Mouse (Mus musculus) kidney, adult 2 months (tissue): ENCODE results near the gene Anks6.

Experiments
- CTCF ChIP-seq: fragments of 200-500 bp; conservative IDR thresholded peaks from 2 replicates; pipeline ENCODE4 v1.5.1; 2011; ENCODE audit warnings: low read depth, mild to moderate bottlenecking, control low read depth, low read length, moderate library complexity, mixed read lengths; ENCODE audit not compliant: insufficient read depth, insufficient read length
- POLR2A ChIP-seq: fragments of 200-500 bp; IDR thresholded peaks from one replicate; pipeline ENCODE4 v1.6.1; 2011; ENCODE audit warnings: low read depth, low read length, control low read depth

DNA sequence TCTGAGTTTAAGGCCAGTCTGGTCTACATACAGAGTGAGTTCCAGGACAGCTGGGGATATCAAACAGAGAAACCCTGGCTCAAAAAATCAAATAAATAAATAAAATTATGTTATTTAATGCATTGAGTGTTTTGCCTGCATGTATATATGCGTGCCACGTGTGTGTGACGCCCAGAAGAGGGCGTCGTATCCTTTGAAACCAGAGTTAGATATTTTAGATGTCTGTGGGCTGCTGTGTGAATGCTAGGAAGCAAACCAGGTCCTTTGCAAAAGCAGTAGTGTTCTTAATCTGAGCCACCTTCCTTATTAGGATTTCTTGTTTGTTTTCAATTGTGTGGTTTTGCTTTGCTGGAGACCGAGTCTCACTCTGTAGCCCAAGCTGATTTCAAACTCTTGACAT is 78.9 kb downstream of the Anks6 start:
- no peak for TF ChIP-seq POLR2A
- no peak; the same call in 1 of the 2 replicates for TF ChIP-seq CTCF
